Mouse (Mus musculus) embryonic fibroblast, embryonic 13.5 days (primary cell): ENCODE measurements around the gene Stil.

Experiments
- CTCF ChIP-seq: IDR thresholded peaks from 2 replicates; pipeline ENCODE4 v1.5.1; 2011; ENCODE audit warnings: mild to moderate bottlenecking, control low read depth, low read length, moderate library complexity, borderline replicate concordance; ENCODE audit not compliant: insufficient read depth
- POLR2A ChIP-seq: IDR thresholded peaks from 2 replicates; pipeline ENCODE4 v1.6.1; 2011; ENCODE audit warnings: low read depth, mild to moderate bottlenecking, control low read depth, low read length, moderate library complexity

GRCm38 (mm10) chr4:115051245-115051644 is 51.3 kb downstream of the Stil start:
- no peak for TF ChIP-seq POLR2A
- TF ChIP-seq CTCF = no peak
